Mouse (Mus musculus): Measurements from ENCODE around the gene Lamb2. TPM values are rescaled to one million over a fixed set of nuclear protein-coding genes. Genes with fewer than 3 reads are reported as not detected.
A peak's percentile ranks its signal among the peaks of the same experiment; 100 is the strongest.

Lamb2 gene
- polyA plus RNA-seq, 1 experiment from 2014 or later: 18.0 TPM

GRCm38 (mm10) chr9:108450292-108451169 is 29.0 kb upstream of the Lamb2 start:
- WGBS: 77% methylated on average over 21 of the region's 21 CpGs
- H3K4me1 ChIP-seq (ENCODE audit: control insufficient read depth, insufficient read depth, low read length): peaks cover 19% of the 10 kb centered on the region
- peak; percentile 11 for ATAC-seq (ENCODE audit: insufficient number of reproducible peaks, low FRiP score, low TSS enrichment, low read depth)

GRCm38 (mm10) chr9:108451170-108451493 is 28.4 kb upstream of the Lamb2 start:
- H3K27ac ChIP-seq (replicated peaks; ENCODE audit: low read depth, low read length): no peak overlapping the region
- no peak for DNase-seq (ENCODE audit: low spot score)
- no peaks in the 10 kb centered on the region for H3K9me3 ChIP-seq (ENCODE audit: control insufficient read depth, low read length)
- H3K4me3 ChIP-seq (ENCODE audit: low read depth, low read length): peak overlapping the region; percentile 50; the same call in 1 of the 2 replicates
- peak overlapping the region; percentile 95 for H3K4me2 ChIP-seq (ENCODE audit: low read depth, severe bottlenecking)
- WGBS: 89% methylated on average over 6 of the region's 6 CpGs
- peaks cover 19% of the 10 kb centered on the region for H3K4me1 ChIP-seq (ENCODE audit: control insufficient read depth, insufficient read depth, low read length)
- no peaks in the 10 kb centered on the region for H3K36me3 ChIP-seq (ENCODE audit: control insufficient read depth, insufficient read depth, low read length)
- H3K9ac ChIP-seq (ENCODE audit: low read length): peak overlapping the region; percentile 17; the same call in 1 of the 2 replicates
- no peak for ATAC-seq (ENCODE audit: insufficient number of reproducible peaks, low FRiP score, low TSS enrichment, low read depth)
- no peaks in the 10 kb centered on the region for H3K27me3 ChIP-seq (ENCODE audit: control insufficient read depth, insufficient read depth, low read length)

More at GRCm38 (mm10) chr9:108450292-108451169, 29.0 kb upstream of the Lamb2 start:
- Histone ChIP-seq H3K4me2 (ENCODE audit: low read depth, severe bottlenecking) (peak overlapping the region; percentile 95; the same call in 1 of the 2 replicates), H3K36me3 (ENCODE audit: control insufficient read depth, insufficient read depth, low read length) (no peaks in the 10 kb centered on the region), H3K4me3 (ENCODE audit: low read depth, low read length) (no peak overlapping the region), H3K9ac (ENCODE audit: low read length) (peak overlapping the region; percentile 17; the same call in 1 of the 2 replicates), H3K27me3 (ENCODE audit: control insufficient read depth, insufficient read depth, low read length) (no peaks in the 10 kb centered on the region), H3K9me3 (ENCODE audit: control insufficient read depth, low read length) (no peaks in the 10 kb centered on the region), H3K27ac (replicated peaks; ENCODE audit: low read depth, low read length) (no peak overlapping the region; the same call in 1 of the 2 replicates)
- no peak for DNase-seq (ENCODE audit: low spot score)

GRCm38 (mm10) chr9:108451519-108452160 is 27.9 kb upstream of the Lamb2 start:
- 0 out of 2 replicates have a peak, but pooled peaks have one; percentile 1 for ATAC-seq (ENCODE audit: insufficient number of reproducible peaks, low FRiP score, low TSS enrichment, low read depth)
- H3K4me2 ChIP-seq (ENCODE audit: low read depth, severe bottlenecking): peak overlapping the region; percentile 95
- no peaks in the 10 kb centered on the region for H3K27me3 ChIP-seq (ENCODE audit: control insufficient read depth, insufficient read depth, low read length)
- H3K9ac ChIP-seq (ENCODE audit: low read length): peak overlapping the region; percentile 67
- no peak for DNase-seq (ENCODE audit: low spot score)
- H3K9me3 ChIP-seq (ENCODE audit: control insufficient read depth, low read length): no peaks in the 10 kb centered on the region
- WGBS: 50% methylated on average over 6 of the region's 6 CpGs
- H3K4me3 ChIP-seq (ENCODE audit: low read depth, low read length): peak overlapping the region; percentile 50
- H3K4me1 ChIP-seq (ENCODE audit: control insufficient read depth, insufficient read depth, low read length): peaks cover 19% of the 10 kb centered on the region
- H3K36me3 ChIP-seq (ENCODE audit: control insufficient read depth, insufficient read depth, low read length): no peaks in the 10 kb centered on the region
- H3K27ac ChIP-seq (replicated peaks; ENCODE audit: low read depth, low read length): no peak overlapping the region

- H3K27ac ChIP-seq (replicated peaks; ENCODE audit: low read depth, low read length): no peak overlapping the region
- ATAC-seq (ENCODE audit: insufficient number of reproducible peaks, low FRiP score, low TSS enrichment, low read depth) (peak; percentile 85), DNase-seq (ENCODE audit: low spot score) (peak; percentile 97)
- peak overlapping the region; percentile 67 for H3K9ac ChIP-seq (ENCODE audit: low read length)
- H3K4me3 ChIP-seq (ENCODE audit: low read depth, low read length): peak overlapping the region; percentile 50
- WGBS: under 1% methylated on average over 40 of the region's 40 CpGs
- peaks cover 19% of the 10 kb centered on the region for H3K4me1 ChIP-seq (ENCODE audit: control insufficient read depth, insufficient read depth, low read length)
- H3K9me3 ChIP-seq (ENCODE audit: control insufficient read depth, low read length): no peaks in the 10 kb centered on the region
- no peaks in the 10 kb centered on the region for H3K27me3 ChIP-seq (ENCODE audit: control insufficient read depth, insufficient read depth, low read length)
- peak overlapping the region; percentile 95 for H3K4me2 ChIP-seq (ENCODE audit: low read depth, severe bottlenecking)
- H3K36me3 ChIP-seq (ENCODE audit: control insufficient read depth, insufficient read depth, low read length): no peaks in the 10 kb centered on the region
Observed at GRCm38 (mm10) chr9:108452291-108452906, 27.1 kb upstream of the Lamb2 start.

GRCm38 (mm10) chr9:108452911-108453310 is 26.6 kb upstream of the Lamb2 start:
- ATAC-seq (ENCODE audit: insufficient number of reproducible peaks, low FRiP score, low TSS enrichment, low read depth) (no peak; the same call in 1 of the 2 replicates), DNase-seq (ENCODE audit: low spot score) (no peak)
- Histone ChIP-seq H3K36me3 (ENCODE audit: control insufficient read depth, insufficient read depth, low read length) (no peaks in the 10 kb centered on the region), H3K9ac (ENCODE audit: low read length) (peak overlapping the region; percentile 67), H3K27me3 (ENCODE audit: control insufficient read depth, insufficient read depth, low read length) (no peaks in the 10 kb centered on the region), H3K4me3 (ENCODE audit: low read depth, low read length) (peak overlapping the region; percentile 50), H3K4me1 (ENCODE audit: control insufficient read depth, insufficient read depth, low read length) (peaks cover 19% of the 10 kb centered on the region), H3K27ac (replicated peaks; ENCODE audit: low read depth, low read length) (no peak overlapping the region), H3K9me3 (ENCODE audit: control insufficient read depth, low read length) (no peaks in the 10 kb centered on the region), H3K4me2 (ENCODE audit: low read depth, severe bottlenecking) (peak overlapping the region; percentile 95)
- 54% methylated on average over 6 of the region's 6 CpGs for WGBS

- no peak overlapping the region for H3K4me2 ChIP-seq (ENCODE audit: low read depth, severe bottlenecking)
- H3K9ac ChIP-seq (ENCODE audit: low read length): no peak overlapping the region
- H3K36me3 ChIP-seq (ENCODE audit: control insufficient read depth, insufficient read depth, low read length): no peaks in the 10 kb centered on the region
- no peaks in the 10 kb centered on the region for H3K9me3 ChIP-seq (ENCODE audit: control insufficient read depth, low read length)
- no peak overlapping the region for H3K27ac ChIP-seq (replicated peaks; ENCODE audit: low read depth, low read length)
- WGBS: 88% methylated on average over 4 of the region's 4 CpGs
- H3K27me3 ChIP-seq (ENCODE audit: control insufficient read depth, insufficient read depth, low read length): no peaks in the 10 kb centered on the region
- no peak for ATAC-seq (ENCODE audit: insufficient number of reproducible peaks, low FRiP score, low TSS enrichment, low read depth)
- peaks cover 19% of the 10 kb centered on the region for H3K4me1 ChIP-seq (ENCODE audit: control insufficient read depth, insufficient read depth, low read length)
- DNase-seq (ENCODE audit: low spot score): no peak
- H3K4me3 ChIP-seq (ENCODE audit: low read depth, low read length): no peak overlapping the region
Observed at GRCm38 (mm10) chr9:108453458-108453857, 26.1 kb upstream of the Lamb2 start.

- WGBS: 86% methylated on average over 6 of the region's 6 CpGs
- Histone ChIP-seq H3K9me3 (ENCODE audit: control insufficient read depth, low read length) (no peaks in the 10 kb centered on the region), H3K4me1 (ENCODE audit: control insufficient read depth, insufficient read depth, low read length) (peaks cover 19% of the 10 kb centered on the region), H3K4me3 (ENCODE audit: low read depth, low read length) (no peak overlapping the region), H3K4me2 (ENCODE audit: low read depth, severe bottlenecking) (no peak overlapping the region), H3K27me3 (ENCODE audit: control insufficient read depth, insufficient read depth, low read length) (no peaks in the 10 kb centered on the region), H3K27ac (replicated peaks; ENCODE audit: low read depth, low read length) (no peak overlapping the region), H3K36me3 (ENCODE audit: control insufficient read depth, insufficient read depth, low read length) (no peaks in the 10 kb centered on the region), H3K9ac (ENCODE audit: low read length) (no peak overlapping the region)
- DNase-seq (ENCODE audit: low spot score): no peak
- no peak for ATAC-seq (ENCODE audit: insufficient number of reproducible peaks, low FRiP score, low TSS enrichment, low read depth)
Observed at GRCm38 (mm10) chr9:108454429-108454828, 25.1 kb upstream of the Lamb2 start.
